Mouse (Mus musculus) erythroblast, embryonic 14.5 days (primary cell): Measurements from ENCODE around the gene Neo1.

Experiments used
- GATA1 ChIP-seq: IDR thresholded peaks from 2 replicates; pipeline ENCODE4 v1.6.1; 2012; ENCODE audit warnings: low read length, inconsistent platforms, mixed read lengths
- TAL1 ChIP-seq: IDR thresholded peaks from 3 replicates; pipeline ENCODE4 v1.6.1; 2012; ENCODE audit warnings: low read length, inconsistent platforms, mixed read lengths

DNA sequence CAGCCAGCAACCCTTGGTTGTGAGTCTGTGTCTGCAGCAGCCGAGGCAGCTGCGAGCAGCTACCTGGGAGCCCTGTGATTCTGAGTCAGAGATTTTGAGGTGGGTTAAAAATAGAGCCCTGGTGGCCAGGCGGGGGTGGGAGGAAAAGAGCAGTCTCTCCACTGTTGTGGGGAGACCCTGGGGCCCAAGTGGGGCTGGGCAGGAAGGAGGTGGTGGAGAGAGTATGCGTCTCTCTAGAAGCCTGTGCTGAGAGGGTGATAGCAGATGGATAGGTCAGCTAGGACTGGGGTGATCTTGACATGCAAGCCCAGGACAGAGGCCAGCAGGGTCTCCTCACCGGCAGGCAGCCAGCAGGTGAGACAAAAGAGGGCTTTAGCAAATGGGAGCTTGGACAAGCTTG lies 199.1 kb downstream of the Neo1 start:
- TF ChIP-seq GATA1, result no peak
- no peak for TF ChIP-seq TAL1
